Mouse (Mus musculus) embryonic facial prominence, embryonic 10.5 days (tissue): ENCODE measurements around the gene Ppm1h. TPM values are rescaled to one million over a fixed set of nuclear protein-coding genes. Genes with fewer than 3 reads are reported as not detected.
A peak's percentile ranks its signal among the peaks of the same experiment; 100 is the strongest.

ENCODE experiments used
- DNase-seq: peaks from one replicate; pipeline ENCODE4 v3.0.0-alpha.2; 2017; ENCODE audit warnings: low spot score
- H3K27ac ChIP-seq: fragments of 300-500 bp; sonication (generic); replicated peaks from 2 replicates; pipeline ENCODE4 v1.5.1; 2016; ENCODE audit warnings: mild to moderate bottlenecking
- H3K27me3 ChIP-seq: fragments of 300-500 bp; sonication (generic); replicated peaks from 2 replicates; pipeline ENCODE4 v1.6.1; 2016; ENCODE audit warnings: low read depth, mild to moderate bottlenecking; ENCODE audit not compliant: poor library complexity, severe bottlenecking
- H3K36me3 ChIP-seq: fragments of 300-500 bp; sonication (generic); replicated peaks from 2 replicates; pipeline ENCODE4 v1.6.1; 2016; ENCODE audit warnings: mild to moderate bottlenecking, moderate library complexity
- H3K4me1 ChIP-seq: fragments of 300-500 bp; sonication (generic); 2 replicates; pipeline ENCODE4 v1.6.1; 2016
- H3K4me3 ChIP-seq: fragments of 300-500 bp; sonication (generic); 2 replicates; pipeline ENCODE4 v1.5.1; 2016; ENCODE audit warnings: mild to moderate bottlenecking, moderate library complexity
- H3K9me3 ChIP-seq: fragments of 300-500 bp; sonication (generic); 2 replicates; pipeline ENCODE4 v1.6.1; 2016; ENCODE audit warnings: mild to moderate bottlenecking
- WGBS: fragments of 180-500 bp; shearing (Covaris S2); methylation state at CpG from one replicate; pipeline ENCODE4 v1.1.7; 2016; 5-methylcytosine and 5-hydroxymethylcytosine counted together
- polyA plus RNA-seq: library from polyadenylated mRNA; unstranded; fragments of >200 nt; fragmentation: Nextera tagmentation; extraction: Ambion mirVana; gene quantifications from 2 replicates; pipeline ENCODE4 v1.2.1, GENCODE M21; 2016

The Ppm1h gene
- polyA plus RNA-seq, 1 experiment from 2014 or later: 3.9 TPM

GRCm38 (mm10) chr10:122845471-122845870 lies 166.9 kb downstream of the Ppm1h start:
- H3K4me1 ChIP-seq: peaks cover 12% of the 10 kb centered on the region
- WGBS: 52% methylated on average over 7 of the region's 7 CpGs
- no peak overlapping the region for H3K4me3 ChIP-seq
- no peaks in the 10 kb centered on the region for H3K36me3 ChIP-seq
- DNase-seq: no peak
- H3K27me3 ChIP-seq: no peaks in the 10 kb centered on the region
- no peak overlapping the region for H3K27ac ChIP-seq
- H3K9me3 ChIP-seq: peaks cover 4% of the 10 kb centered on the region; the same call in 1 of the 2 replicates

DNA sequence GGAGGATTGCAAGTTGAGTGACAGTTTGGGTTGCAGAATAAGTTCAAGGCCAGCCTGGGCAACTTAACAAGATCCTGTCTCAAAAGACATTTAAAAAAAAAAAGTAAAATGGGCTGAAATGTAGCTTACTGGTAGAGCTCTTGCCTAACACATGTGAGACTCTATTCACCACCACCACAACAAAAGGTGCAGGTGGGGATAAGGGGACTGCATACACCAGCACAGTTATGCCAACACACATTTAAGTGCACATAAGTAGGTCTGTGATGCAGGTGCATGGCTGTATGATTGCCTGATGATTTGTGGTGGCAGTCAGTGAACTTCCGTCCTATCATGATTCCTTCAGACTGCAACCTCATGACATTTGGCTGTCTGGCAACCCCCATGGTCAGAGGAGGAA lies 167.9 kb downstream of the Ppm1h start:
- Histone ChIP-seq H3K4me1 (peaks cover 12% of the 10 kb centered on the region), H3K4me3 (no peak overlapping the region), H3K27me3 (no peaks in the 10 kb centered on the region), H3K9me3 (no peaks in the 10 kb centered on the region), H3K36me3 (no peaks in the 10 kb centered on the region), H3K27ac (no peak overlapping the region)
- 91% methylated on average over 1 of the region's 1 CpGs for WGBS
- DNase-seq: no peak

GRCm38 (mm10) chr10:122848020-122848457 lies 169.5 kb downstream of the Ppm1h start:
- 59% methylated on average over 2 of the region's 2 CpGs for WGBS
- Histone ChIP-seq H3K4me3 (no peak overlapping the region), H3K27ac (peak overlapping the region; percentile 30; the same call in 1 of the 2 replicates), H3K36me3 (no peaks in the 10 kb centered on the region), H3K4me1 (peaks cover 12% of the 10 kb centered on the region), H3K27me3 (no peaks in the 10 kb centered on the region), H3K9me3 (no peaks in the 10 kb centered on the region)
- DNase-seq: no peak

DNA sequence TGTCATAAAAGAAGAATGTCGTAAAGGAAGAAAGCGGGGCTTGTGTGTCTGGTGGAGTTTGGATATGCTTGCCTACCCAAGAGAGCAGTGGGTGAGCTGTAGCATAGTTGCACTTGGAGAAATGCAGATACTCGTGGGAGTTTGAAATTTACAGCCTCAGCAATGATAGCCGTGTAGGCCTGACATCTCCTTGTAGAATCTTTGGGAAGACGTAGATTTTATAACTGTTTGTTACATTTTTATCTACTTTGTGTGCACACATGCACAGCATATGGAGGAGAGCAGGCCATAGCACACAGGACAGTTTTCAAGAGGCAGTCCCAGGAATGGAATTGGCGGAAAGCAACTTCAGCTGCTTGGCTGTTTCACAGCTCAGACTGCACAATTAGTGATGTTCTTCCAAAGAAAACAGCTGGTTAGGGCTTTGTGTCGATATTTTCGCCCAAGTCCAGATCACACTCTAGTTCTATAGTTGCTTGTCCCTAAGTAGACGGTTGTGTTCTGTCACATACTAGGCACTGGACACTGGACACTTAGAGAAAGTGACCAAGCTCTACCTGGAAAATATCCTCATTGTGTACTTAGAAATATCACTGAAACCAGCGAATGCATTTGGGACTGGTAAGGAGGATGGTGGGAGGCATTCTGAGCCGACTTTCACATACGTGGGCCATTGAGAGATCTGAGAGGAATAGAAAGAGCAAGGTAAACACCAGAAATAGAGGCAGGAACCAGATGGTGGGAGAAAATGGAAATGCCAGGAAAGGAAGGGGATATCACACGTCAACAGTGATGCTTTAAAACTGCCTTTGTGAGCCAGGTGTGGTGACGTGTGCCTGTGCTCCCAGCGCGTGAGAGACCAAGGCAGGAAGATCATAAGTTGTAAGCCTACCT lies 173.0 kb downstream of the Ppm1h start:
- no peak for DNase-seq
- H3K9me3 ChIP-seq: no peaks in the 10 kb centered on the region
- no peaks in the 10 kb centered on the region for H3K27me3 ChIP-seq
- H3K27ac ChIP-seq: no peak overlapping the region
- 93% methylated on average over 16 of the region's 16 CpGs for WGBS
- H3K4me3 ChIP-seq: no peak overlapping the region
- peaks cover 27% of the 10 kb centered on the region for H3K4me1 ChIP-seq
- H3K36me3 ChIP-seq: no peaks in the 10 kb centered on the region

- no peak overlapping the region for H3K4me3 ChIP-seq
- no peaks in the 10 kb centered on the region for H3K36me3 ChIP-seq
- WGBS: 85% methylated on average over 6 of the region's 6 CpGs
- H3K27me3 ChIP-seq: no peaks in the 10 kb centered on the region
- no peak for DNase-seq
- H3K27ac ChIP-seq: no peak overlapping the region
- no peaks in the 10 kb centered on the region for H3K9me3 ChIP-seq
- peaks cover 20% of the 10 kb centered on the region for H3K4me1 ChIP-seq
Observed at GRCm38 (mm10) chr10:122854571-122854970, 176.0 kb downstream of the Ppm1h start.

- peaks cover 24% of the 10 kb centered on the region for H3K4me1 ChIP-seq
- DNase-seq: no peak
- no peaks in the 10 kb centered on the region for H3K36me3 ChIP-seq
- H3K27me3 ChIP-seq: no peaks in the 10 kb centered on the region
- H3K4me3 ChIP-seq: no peak overlapping the region
- H3K27ac ChIP-seq: no peak overlapping the region
- H3K9me3 ChIP-seq: no peaks in the 10 kb centered on the region
- 72% methylated on average over 4 of the region's 4 CpGs for WGBS
Observed at GRCm38 (mm10) chr10:122855149-122855548, 176.6 kb downstream of the Ppm1h start.

GRCm38 (mm10) chr10:122856040-122856764 lies 177.6 kb downstream of the Ppm1h start:
- Histone ChIP-seq H3K4me1 (peaks cover 24% of the 10 kb centered on the region), H3K9me3 (no peaks in the 10 kb centered on the region), H3K27me3 (no peaks in the 10 kb centered on the region), H3K4me3 (no peak overlapping the region), H3K36me3 (no peaks in the 10 kb centered on the region), H3K27ac (no peak overlapping the region)
- no peak for DNase-seq
- WGBS: 81% methylated on average over 17 of the region's 17 CpGs

DNA sequence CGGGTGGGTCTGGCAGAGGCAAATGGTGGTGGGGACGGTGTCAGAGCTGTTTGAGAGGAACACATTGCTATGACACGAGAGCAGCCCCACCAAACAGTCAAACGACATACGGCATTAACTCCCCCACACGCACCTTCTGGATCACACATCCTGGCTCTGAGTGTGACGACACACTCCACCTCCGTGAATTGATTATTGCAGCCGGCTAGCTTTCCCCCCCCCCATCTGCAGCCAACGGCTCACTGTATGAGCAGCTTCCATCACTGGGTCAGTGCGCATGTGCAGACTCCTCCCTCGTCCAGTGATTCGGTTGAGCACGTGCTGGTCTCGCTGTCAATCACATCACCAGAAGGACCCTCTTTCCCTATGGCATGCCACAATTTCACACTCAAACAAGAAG lies 178.6 kb downstream of the Ppm1h start:
- WGBS: 92% methylated on average over 15 of the region's 15 CpGs
- no peak for DNase-seq
- no peaks in the 10 kb centered on the region for H3K36me3 ChIP-seq
- H3K27me3 ChIP-seq: no peaks in the 10 kb centered on the region
- H3K27ac ChIP-seq: no peak overlapping the region
- no peak overlapping the region for H3K4me3 ChIP-seq
- no peaks in the 10 kb centered on the region for H3K9me3 ChIP-seq
- peaks cover 27% of the 10 kb centered on the region for H3K4me1 ChIP-seq

DNA sequence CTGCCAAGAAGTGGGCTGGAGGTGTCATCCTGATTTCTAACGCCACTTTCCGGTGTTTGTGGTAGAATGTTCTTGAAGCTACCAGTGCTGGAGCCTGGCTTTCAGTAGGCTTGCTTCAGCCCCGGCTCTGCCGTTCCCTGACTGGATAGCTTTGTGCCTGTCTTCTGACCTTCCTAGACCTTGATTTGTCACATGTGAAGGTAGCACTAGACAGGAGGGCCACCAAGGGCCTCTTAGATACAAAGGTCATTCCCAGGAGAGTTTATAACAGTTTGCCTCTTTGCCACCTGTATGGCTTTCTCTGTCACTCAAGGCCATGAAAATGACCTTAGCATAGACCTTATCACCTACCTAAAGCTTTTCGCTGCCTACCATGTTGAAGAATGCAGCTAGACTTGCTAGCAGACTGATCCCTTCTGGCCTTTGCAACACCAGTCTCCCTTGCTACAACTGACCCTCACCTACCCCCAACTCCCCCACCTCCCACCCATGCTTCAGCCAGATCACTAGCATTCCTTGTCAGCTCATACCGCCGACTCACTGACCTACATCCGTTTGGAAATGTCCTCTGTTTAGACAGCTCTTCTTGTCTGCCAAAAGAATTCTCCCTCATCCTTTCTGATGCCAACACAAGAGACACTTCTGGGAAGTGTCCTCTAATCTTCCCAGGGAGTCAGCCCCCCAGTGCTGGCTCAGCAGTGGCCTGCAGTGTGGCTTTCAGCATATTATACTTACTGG lies 180.5 kb downstream of the Ppm1h start:
- Histone ChIP-seq H3K4me1 (peaks cover 33% of the 10 kb centered on the region), H3K36me3 (no peaks in the 10 kb centered on the region), H3K9me3 (no peaks in the 10 kb centered on the region), H3K4me3 (no peak overlapping the region), H3K27ac (0 out of 2 replicates have a peak overlapping the region, but pooled peaks have one; percentile 7), H3K27me3 (no peaks in the 10 kb centered on the region)
- 88% methylated on average over 8 of the region's 8 CpGs for WGBS
- DNase-seq: no peak

GRCm38 (mm10) chr10:122859642-122859997 lies 181.1 kb downstream of the Ppm1h start:
- DNase-seq: no peak
- Histone ChIP-seq H3K9me3 (no peaks in the 10 kb centered on the region), H3K27ac (0 out of 2 replicates have a peak overlapping the region, but pooled peaks have one; percentile 7), H3K4me3 (no peak overlapping the region), H3K4me1 (peaks cover 33% of the 10 kb centered on the region), H3K27me3 (no peaks in the 10 kb centered on the region), H3K36me3 (no peaks in the 10 kb centered on the region)
- WGBS: 71% methylated on average over 8 of the region's 8 CpGs

DNA sequence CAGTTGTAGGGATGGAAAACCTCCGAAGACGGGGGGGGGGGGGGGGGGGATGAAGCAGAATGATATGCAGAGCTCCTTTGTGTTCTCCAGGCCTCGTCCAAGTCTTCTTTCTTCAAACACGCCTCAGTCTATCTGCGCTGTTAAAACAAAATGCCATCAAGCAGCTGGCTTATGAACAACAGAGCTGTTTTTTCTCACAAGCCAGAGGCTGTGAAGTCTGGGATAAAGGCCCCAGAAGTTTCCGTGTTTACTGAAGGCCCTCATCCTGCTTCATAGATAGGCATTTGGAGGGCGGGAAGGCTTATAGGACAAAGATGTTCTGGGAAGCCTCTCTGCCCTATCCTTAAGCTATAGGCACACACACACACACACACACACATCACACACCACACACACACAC lies 181.5 kb downstream of the Ppm1h start:
- 66% methylated on average over 7 of the region's 7 CpGs for WGBS
- Histone ChIP-seq H3K27me3 (no peaks in the 10 kb centered on the region), H3K27ac (no peak overlapping the region), H3K4me3 (no peak overlapping the region), H3K4me1 (peaks cover 30% of the 10 kb centered on the region), H3K36me3 (no peaks in the 10 kb centered on the region), H3K9me3 (no peaks in the 10 kb centered on the region)
- DNase-seq: no peak

- Histone ChIP-seq H3K27me3 (no peaks in the 10 kb centered on the region), H3K27ac (peak overlapping the region; percentile 40; the same call in 1 of the 2 replicates), H3K36me3 (no peaks in the 10 kb centered on the region), H3K4me1 (peaks cover 18% of the 10 kb centered on the region), H3K4me3 (no peak overlapping the region), H3K9me3 (no peaks in the 10 kb centered on the region)
- DNase-seq: no peak
- 87% methylated on average over 18 of the region's 18 CpGs for WGBS
Observed at GRCm38 (mm10) chr10:122861696-122862385, 183.3 kb downstream of the Ppm1h start.
